Mouse (Mus musculus): ENCODE measurements around the gene Chchd6.
A peak's percentile ranks its signal among the peaks of the same experiment; 100 is the strongest.

Gene Chchd6

DNA sequence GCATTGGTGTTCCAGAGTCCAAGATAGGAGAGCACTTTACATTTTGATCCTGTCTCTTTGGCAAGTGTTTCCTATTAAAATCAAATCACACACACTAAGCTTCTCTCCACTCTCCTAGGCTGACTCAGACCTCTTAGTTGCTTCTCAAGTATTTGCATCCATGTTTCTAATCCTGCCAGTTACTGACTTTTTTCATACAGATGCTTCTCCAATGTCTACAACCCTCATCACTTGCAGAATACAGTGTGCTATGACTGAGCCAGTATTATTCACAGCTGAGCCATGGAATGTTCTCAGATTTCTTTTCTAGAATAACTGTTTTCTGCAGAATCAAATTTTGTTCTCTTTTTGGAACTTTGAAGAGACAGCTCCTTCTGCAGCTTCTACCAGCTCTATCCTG, 85.3 kb downstream of the Chchd6 start:
- peak; percentile 62 for DNase-seq (ENCODE audit: low read depth, low spot score)

DNA sequence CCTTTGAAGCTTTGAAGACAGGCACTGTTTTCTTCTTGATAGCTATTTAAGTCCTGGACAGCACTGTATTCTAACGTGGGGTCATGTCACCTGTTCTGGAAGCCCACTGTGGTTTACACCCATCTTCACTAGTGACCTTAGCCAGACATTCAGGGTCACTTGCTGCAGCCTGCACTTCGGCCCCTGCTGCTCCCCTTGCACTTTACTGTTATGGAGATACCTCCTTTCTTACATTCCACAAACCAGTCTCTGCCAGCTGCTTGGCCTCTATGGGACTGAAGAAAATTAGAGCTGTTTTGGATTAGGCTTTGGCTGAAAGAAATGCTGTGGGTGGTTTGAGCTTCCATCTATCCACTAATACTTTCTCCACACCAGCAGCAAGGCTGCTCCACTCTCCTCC, 86.7 kb downstream of the Chchd6 start:
- peak; percentile 20 for DNase-seq (ENCODE audit: low read depth, low spot score)

DNA sequence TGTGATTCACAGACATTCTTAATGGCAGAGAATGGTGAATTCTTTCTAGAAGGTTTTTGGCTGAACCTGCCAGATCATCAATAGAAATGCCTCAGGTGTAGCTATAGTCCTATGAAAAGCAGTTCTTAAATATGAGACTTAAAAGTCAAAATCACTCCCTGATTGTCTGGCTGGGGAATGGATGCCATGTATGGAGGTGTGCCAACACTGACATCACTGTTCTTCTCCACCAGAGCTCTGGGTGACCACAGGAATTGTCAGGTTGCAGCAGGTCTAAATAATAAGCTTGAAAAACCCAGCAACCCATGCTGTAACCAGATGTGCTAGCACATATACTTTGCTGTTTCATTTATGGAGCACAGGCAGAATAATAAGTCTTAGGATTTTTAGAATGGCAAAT, 87.2 kb downstream of the Chchd6 start:
- DNase-seq (ENCODE audit: low read depth, low spot score) = peak; percentile 63

DNA sequence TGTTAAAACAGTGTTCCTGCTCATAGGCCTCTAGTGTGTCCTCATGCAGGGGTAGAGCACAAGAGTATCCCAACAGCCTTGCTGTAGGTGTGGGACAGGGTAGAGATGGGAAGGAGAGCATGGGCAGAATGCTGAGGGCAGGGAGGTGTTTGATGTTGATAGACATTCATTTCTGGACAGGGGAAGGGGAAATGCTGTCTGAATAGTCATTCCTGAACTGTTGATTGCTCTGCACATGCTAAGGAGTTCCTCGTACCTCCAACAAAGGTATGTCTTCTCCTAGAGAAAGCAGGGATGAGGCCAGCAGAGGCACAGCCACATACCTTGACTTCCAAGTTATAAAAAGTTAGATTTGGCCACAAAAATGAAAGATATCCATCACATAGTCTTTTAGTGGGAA, 95.5 kb downstream of the Chchd6 start:
- DNase-seq (ENCODE audit: low read depth, low spot score) = no peak

DNA sequence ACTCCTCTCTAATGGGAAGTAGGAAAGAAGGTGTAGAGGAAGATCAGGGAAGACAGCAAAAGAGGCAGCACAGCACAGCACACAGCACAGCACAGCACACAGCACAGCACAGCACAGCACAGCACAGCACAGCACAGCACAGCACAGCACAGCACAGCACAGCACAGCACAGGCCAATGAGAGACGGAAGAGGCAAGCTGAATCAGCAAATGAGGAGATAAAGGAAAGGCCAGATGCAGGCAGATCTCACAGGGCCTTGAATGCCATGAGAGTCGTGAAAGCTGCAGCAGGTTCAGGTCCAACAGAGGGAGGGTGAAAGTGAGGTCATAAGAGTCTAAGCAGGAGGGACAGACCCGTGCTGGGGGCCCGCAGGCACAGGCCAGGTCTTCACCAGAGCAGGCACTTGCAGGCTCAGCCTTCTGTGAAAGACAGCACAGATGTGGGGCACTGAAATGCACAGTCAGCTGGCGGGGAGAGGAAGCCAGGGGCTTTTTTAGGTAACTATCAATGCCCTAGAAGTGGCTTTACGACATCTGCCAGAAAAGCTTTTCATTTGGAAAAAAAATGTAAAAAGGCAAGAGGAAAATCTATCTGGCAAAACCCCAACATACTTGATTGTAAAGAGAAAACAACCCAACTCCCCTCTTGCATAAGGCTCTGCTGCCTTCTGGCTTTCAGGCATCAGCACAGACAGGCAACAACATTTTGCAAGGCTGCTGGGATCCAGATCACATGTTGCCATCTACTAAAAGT, 96.5 kb downstream of the Chchd6 start:
- DNase-seq (ENCODE audit: low read depth, low spot score) = peak; percentile 85

DNA sequence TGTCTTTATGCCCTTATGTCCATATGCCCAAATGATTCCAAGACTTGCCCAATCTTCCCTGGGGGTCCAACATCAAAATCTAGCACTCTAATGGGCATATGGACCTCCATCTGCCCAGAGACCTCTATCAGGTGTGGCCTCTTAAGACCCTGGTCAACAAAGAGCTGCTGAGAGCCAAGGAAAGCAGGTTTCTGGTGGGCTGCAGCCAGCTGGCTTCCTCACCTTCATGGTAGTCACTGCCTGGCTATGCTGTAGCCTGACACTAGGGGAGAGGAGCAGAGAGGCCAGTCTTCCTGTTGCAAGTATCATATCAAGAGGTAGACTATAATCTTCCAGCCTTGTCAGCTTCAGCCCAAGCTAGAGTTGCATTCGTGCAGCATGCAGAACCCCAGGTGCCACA, 98.5 kb downstream of the Chchd6 start:
- no peak for DNase-seq (ENCODE audit: low read depth, low spot score)

DNA sequence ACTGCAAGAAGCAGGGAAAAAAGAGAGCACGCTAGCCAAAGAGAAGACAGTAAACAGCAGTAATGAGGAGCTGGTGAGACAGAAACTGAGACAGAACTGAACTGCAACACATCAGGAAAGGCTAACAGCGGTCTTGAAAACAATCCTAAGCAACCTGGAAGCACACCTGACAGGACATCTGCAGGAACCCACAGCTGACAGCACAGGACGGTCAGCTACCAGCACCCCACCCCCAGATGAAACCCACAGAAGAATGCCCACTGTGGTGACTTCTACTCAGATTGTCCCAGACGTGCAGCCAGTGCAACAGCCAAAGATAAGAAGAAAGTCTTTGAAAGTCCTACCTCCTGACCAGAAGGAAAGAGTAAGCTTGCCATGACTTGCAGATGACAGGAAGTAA, 103.1 kb downstream of the Chchd6 start:
- DNase-seq (ENCODE audit: low read depth, low spot score) = no peak

DNA sequence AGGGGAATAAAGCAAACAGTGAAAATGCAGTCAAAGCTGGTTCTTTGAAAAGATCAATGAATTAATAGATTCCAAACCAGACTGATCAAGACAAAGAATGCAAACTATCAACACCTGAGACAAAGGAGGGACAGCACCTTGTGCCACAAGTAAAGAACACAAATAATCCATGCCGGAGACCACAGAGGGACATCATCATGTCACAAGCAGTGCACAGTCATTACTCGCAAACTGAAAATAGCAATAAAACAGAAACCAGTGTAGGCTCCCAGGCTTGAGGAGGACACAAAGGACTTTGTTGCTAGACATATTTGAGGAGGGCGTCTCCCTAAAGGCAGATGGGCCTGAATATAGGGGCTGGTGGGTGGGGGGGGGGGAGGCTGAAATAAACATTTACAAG, 105.1 kb downstream of the Chchd6 start:
- no peak for DNase-seq (ENCODE audit: low read depth, low spot score)

DNA sequence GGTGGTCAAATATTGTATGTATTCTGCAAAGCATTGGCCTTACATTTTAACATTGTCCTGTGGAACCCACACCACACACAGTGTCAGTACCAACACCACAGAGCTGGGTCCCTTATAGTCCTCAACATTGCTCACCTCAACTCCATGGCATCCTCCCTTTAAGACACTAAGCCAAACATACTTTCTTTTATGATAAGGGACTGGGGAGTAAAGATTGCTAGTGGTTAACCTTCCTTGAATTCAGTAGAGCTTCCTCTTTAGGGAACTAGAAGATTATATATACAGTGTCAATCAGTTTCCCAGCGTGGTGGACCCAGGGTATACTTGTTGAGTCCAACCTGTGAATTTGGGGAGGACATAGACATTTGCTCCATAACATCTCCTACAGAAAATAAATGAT, 105.9 kb downstream of the Chchd6 start:
- no peak for DNase-seq (ENCODE audit: low read depth, low spot score)

DNA sequence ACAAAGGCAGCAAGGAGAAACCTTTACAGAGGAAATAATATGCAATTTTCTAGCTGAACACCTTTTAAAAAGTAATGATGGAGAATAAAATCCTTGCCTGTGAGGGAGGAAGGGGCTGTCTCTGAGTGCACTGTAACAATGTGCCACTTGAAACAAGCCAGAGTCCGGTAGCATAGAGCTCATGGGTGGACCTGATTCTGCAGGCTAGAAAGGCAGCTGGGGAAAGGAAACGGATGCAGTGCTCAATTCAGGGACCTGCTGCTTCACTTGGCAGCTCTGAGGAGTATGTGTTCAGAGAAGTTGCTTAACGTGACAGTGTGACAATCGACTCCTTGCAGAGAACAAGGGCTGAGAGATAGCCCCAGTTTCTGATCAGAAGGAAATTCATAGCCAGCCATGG, 109.4 kb downstream of the Chchd6 start:
- peak; percentile 48 for DNase-seq (ENCODE audit: low read depth, low spot score)

DNA sequence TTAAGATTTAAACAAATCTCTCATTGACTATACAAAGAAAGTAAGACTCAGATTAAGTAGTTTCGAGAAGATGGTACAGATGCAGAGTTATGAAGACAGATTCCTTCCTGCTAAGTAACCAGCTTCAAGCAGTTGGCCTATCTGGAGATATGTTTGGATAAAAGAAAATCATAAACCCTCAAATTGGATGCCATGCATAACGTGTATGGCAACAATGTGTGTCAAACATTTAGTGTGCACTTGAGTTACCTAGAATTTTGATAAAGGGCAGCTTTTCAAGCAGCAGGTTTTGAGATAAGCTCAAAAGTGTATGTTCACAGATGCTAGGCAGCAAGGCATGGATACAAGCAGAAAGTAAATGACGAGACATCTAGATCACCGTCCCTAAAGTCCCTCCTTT, 114.3 kb downstream of the Chchd6 start:
- no peak for DNase-seq (ENCODE audit: low read depth, low spot score)

DNA sequence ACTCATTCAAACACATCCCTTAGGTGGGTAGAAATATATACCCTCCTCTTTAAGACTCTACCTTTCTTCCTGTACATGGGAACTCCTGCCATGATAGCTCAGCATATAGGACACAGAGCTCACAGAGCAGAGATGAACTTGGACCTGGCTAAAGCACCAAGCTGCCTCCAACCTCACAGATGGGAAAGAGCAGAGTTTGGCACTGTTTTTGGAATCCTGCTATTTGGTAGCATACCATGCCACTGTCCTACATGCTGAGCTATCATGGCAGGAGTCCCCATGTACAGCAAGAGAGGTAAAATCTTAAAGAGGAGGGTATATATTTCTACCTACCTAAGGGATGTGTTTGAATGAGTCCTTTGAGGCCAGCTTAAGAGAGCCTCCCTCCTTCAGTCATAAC, 127.5 kb downstream of the Chchd6 start:
- DNase-seq (ENCODE audit: low read depth, low spot score) = peak; percentile 92

DNA sequence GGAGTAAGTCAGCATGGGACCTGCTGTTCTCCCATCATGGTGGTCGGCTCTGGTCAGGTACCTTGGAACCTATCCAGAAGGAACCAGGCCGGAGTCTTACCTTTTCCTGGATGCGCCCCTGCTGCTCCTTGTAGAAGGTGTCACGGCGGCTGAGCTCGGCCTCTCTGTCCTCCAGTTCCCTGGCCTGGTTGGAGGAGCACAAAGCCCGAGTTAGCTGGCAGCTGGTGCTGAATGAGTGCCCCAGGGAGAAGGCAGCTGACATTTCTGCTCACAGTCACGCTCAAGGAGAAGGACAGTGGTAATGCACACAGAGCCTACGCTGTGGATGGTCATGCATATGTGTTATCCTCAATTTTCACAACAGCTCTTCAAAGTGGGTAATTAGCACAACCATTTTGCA, 128.2 kb downstream of the Chchd6 start:
- DNase-seq (ENCODE audit: low read depth, low spot score) = peak; percentile 85

DNA sequence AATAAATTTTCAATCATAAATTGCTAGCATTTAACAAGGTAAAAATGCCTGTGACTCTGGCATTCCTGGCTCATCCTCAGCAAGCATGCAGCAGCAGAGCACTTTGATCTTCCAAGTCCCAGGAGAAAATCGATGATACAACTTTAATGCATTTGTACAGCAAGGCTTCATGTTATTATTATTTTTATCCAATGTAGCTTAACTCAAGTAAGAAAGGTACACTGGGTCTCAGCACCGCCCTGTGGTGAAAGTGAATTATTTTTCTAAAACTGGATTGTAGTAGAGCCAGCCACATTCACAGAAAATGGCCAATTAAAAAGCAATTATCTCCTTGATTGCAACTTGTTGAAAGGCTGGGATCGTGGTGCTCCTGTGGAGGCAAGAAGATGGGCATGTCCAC, 128.6 kb downstream of the Chchd6 start:
- DNase-seq (ENCODE audit: low read depth, low spot score) = peak; percentile 54

DNA sequence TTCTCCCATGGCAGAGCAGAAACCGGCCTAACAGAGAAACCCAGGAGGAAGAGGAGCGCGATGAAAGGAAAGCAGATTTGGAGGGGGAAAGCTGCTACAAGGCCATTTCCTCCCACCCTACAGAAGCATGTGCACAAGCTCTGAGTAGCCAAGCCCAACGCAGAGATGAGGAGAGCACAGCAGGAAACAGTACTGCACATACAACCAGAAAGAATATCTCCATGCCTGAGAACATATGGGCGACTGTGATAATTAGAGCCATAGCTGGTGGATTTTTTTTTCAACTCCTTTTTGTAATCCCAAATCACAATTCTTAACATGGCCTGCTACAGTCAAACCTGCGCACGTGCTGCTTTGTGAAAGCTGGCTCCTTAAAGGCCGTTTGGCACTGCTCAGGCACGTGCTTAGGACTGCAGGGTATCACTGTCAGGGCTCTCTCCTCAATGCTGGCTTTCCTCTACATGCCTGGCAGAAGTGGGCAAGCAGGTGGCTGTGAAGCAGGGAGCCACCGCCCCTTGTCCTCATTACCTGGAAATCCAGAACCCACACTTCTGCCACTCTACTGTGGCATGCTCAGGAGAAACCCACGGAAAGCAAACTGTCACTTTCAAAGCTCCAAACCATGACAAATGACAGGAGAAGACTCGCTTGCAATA, 129.3 kb downstream of the Chchd6 start:
- DNase-seq (ENCODE audit: low read depth, low spot score) = peak; percentile 96

DNA sequence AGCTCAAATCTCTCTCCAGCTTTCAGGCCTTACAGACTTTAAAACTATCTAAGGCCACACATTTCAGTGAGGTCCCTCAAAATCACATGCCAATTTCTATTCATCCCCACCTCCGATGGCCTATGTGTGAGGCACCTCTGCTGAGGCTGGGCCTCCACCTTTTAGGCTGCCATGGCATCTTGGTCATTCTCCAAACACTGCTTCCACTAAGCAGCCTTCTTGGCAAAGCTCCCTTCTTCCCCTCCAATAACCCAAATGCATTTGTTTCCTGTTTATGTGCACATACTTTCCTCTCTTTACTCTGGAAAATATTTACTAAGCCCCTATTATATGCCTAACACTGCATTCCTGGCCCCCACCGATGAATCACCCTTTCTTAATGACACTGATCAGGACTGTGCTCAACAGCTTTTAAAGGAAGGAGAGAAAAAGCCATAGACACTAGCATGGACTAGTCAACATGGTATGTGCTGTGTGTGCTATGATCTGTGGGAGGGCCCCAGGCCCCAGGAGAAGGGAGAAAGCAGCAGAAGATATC, 133.2 kb downstream of the Chchd6 start:
- DNase-seq (ENCODE audit: low read depth, low spot score) = peak; percentile 68

DNA sequence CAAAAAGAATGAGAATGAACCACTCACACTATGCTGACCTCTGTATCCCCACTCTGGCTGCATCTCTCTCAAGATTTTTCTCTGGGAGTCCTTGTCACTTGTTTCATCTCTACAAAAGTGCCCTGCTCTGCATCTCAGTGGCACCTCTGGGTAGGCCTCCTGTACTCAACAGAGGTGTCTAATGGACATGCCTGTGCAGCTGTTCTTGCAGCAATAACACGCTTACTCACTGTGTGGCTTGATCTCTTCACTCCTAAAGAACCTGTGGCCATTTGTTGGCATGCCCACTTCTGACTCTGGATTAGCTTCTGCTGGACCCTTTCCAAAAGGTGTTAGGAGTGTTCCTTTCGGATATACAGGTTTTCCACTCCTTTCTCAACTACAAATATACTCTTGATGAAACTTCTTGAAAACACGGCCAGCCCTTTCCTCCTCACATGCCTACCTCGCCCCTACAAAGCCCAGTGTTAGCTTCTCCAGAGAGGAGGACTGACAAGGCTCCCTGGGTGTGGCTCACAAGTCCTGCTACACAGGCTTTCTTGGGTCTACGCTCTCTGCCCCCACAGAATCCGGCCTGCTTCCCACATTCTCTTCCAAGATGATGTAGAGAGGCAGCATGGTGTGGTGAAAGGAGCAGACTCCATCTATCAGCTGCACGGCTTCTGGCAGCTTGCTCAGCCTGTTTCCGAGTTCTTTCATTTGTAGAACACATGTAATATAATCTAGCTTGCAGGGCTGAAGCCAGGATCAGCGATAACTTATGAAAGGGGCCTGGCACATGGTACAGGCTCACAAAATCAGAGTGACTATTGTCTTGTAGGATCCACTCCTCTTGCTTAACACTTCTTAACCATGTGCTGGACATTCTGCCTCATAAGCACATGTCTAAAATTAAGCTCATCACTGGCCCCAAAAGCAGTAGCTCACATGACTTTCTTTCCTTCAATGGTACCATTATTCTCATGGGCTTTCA, 133.9 kb downstream of the Chchd6 start:
- DNase-seq (ENCODE audit: low read depth, low spot score) = no peak

DNA sequence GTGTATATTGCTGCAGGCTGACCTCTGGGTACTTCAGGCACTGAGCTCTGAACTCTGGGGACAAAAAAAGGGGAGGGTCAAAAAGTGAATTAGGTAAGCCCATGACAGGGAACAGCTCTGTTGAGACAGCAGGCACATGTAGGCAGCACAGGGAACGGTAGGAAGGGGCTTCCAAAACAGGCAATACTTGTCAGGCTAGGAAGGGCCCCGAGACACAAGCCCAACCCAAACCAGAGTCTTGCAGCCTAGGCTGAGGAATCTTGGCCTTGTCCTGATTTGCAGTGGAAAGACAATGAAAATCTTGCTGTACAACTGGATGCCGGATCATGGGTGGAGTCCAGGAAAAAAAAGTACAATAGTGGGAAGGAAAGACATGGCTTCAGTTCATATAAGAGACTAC, 135.8 kb downstream of the Chchd6 start:
- DNase-seq (ENCODE audit: low read depth, low spot score) = no peak

DNA sequence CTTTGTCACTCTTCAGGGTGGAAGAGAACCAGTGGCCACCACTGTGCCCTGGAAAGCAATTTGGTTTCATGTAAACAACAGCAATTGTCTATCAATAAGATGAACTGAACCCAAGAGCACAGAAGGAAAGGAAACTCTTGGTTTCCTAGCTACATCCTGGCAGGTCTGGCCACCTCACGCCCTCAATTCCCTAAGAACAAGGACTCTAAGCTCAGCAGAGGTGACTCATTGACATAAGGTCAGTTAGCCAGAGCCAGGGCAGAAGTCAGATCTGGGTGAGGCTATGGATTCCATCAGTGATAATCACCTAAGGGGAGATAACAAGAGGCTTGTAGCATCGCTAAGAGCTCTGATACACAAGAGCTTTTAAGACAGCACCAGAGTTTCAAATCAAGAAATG, 137.9 kb downstream of the Chchd6 start:
- no peak for DNase-seq (ENCODE audit: low read depth, low spot score)

DNA sequence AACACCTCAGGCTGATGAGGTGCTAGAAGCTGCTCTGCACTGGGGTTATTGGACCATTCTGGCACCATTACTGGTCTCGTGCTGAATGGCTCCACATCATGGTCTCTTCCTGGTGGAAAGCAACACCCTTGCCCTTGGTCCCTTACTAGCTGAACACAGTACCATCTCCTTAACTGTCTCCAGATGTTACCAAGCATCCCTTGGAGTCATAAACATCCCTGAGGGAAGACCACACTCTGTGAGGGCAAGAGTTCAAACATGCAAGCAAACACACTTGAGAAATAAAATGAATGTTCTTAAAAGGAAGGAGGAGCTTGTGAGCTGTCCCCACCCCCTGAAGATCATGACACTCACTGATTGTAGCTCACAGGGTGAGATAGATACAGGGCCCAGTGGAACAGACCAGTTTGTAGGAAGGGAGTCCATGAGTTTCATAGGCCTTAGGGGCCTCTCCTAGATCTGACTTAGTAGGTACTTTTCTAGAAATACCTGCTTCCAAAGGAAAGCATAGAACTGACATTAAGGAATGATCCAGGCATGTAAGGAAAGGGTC, 139.0 kb downstream of the Chchd6 start:
- DNase-seq (ENCODE audit: low read depth, low spot score) = no peak

DNA sequence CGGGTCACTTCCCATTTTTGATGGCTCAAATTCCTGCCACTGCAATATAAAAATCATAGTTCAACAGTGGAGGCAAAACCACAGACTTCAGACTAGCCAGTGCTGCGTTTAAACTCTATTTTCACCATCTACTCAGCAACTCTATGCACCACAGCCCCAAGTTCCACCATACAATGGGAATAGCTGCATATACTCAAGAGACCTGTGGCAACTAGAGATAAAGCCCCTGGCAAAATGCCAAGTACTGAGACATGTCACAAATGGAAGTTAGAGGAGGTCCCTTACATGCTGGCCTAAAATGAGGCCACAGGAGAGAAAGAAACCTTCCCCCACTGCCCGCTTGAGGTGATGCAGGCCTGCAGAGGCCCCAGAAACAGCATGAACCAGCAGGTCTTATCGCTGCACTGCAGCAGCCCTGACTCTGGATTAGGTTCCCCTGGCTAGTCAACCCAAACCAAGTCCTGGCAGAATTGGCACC, 139.9 kb downstream of the Chchd6 start:
- no peak for DNase-seq (ENCODE audit: low read depth, low spot score)

DNA sequence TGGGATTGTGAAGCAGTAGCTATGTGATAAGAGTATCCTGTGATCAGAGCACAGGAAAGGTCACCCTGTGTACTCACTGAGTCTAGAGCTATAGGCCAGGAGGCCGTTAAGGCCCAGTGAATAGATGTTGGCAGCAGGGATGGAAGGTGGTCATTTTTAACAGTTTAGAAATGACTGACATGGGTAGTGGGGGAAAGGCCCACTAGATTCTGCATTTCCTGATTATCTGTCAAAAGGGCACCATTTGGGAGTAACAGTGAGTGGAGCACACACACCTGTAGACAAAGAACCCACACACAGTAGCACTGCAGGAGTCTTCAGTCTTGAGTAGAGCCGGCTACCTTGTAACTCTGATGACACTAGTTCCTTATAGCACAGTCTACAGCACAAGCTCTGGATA, 141.0 kb downstream of the Chchd6 start:
- DNase-seq (ENCODE audit: low read depth, low spot score) = no peak
